Mouse (Mus musculus) retina, embryonic 14.5 days (tissue): Measurements from ENCODE around the gene Trap1a.
"Not testable (repeated sequence)": the region's sequence is repeated elsewhere in the genome, so short reads cannot be mapped to it uniquely, and the experiment has no call there.

Experiments used
- DNase-seq: peaks from one replicate; pipeline ENCODE4 v3.0.0-alpha.2; 2015; ENCODE audit warnings: low spot score

The Trap1a gene

GRCm38 (mm10) chrX:139333263-139333994 lies at the start of gene Trap1a:
Trap1a (plus strand) TSS chrX:139333683.
- DNase-seq, result no peak

GRCm38 (mm10) chrX:139293114-139293513 lies 40.4 kb upstream of the Trap1a start:
- no peak for DNase-seq

GRCm38 (mm10) chrX:139295325-139295724 lies 38.2 kb upstream of the Trap1a start:
- no peak for DNase-seq

- DNase-seq, result not testable (repeated sequence)
Observed at GRCm38 (mm10) chrX:139317356-139317755, 16.1 kb upstream of the Trap1a start.

- no peak for DNase-seq
Observed at GRCm38 (mm10) chrX:139332583-139332982, 900 bp upstream of the Trap1a start.

GRCm38 (mm10) chrX:139334504-139335418 lies 1.3 kb downstream of the Trap1a start:
- no peak for DNase-seq

GRCm38 (mm10) chrX:139335419-139336074 lies 2.1 kb downstream of the Trap1a start:
- DNase-seq, result no peak

GRCm38 (mm10) chrX:139339553-139339952 lies 6.1 kb downstream of the Trap1a start:
- no peak for DNase-seq

GRCm38 (mm10) chrX:139341185-139341584 lies 7.7 kb downstream of the Trap1a start:
- no peak for DNase-seq

- peak; percentile 25 for DNase-seq
Observed at GRCm38 (mm10) chrX:139352192-139352772, 18.8 kb downstream of the Trap1a start.

GRCm38 (mm10) chrX:139357639-139358260 lies 24.3 kb downstream of the Trap1a start:
- DNase-seq, result no peak

- DNase-seq, result no peak
Observed at GRCm38 (mm10) chrX:139358361-139358760, 24.9 kb downstream of the Trap1a start.

- DNase-seq, result no peak
Observed at GRCm38 (mm10) chrX:139366837-139367528, 33.5 kb downstream of the Trap1a start.

GRCm38 (mm10) chrX:139367529-139367908 lies 34.0 kb downstream of the Trap1a start:
- no peak for DNase-seq

GRCm38 (mm10) chrX:139369122-139369521 lies 35.6 kb downstream of the Trap1a start:
- peak; percentile 23 for DNase-seq

GRCm38 (mm10) chrX:139372665-139373064 lies 39.2 kb downstream of the Trap1a start:
- peak; percentile 63 for DNase-seq
